Mouse (Mus musculus): ENCODE results near the gene Itsn2. TPM values are rescaled to one million over a fixed set of nuclear protein-coding genes. Genes with fewer than 3 reads are reported as not detected.

Gene Itsn2
- polyA plus RNA-seq, 1 experiment from 2014 or later: 20.6 TPM

- 81% methylated on average over 4 of the region's 4 CpGs for WGBS
- DNase-seq (ENCODE audit: low spot score): no peak
Observed at GRCm38 (mm10) chr12:4708296-4708695, 115.9 kb downstream of the Itsn2 start.

GRCm38 (mm10) chr12:4708881-4709604, 116.6 kb downstream of the Itsn2 start:
- no peak overlapping the region for H3K4me2 ChIP-seq (replicated peaks; ENCODE audit: low read depth, low read length)
- no peaks in the 10 kb centered on the region for H3K4me1 ChIP-seq (replicated peaks; ENCODE audit: control insufficient read depth, insufficient read depth, low read length)
- 79% methylated on average over 8 of the region's 8 CpGs for WGBS
- H3K9me3 ChIP-seq (ENCODE audit: control insufficient read depth, low read length): no peaks in the 10 kb centered on the region
- H3K4me3 ChIP-seq (ENCODE audit: low read depth, low read length): no peak overlapping the region
- no peak overlapping the region for H3K9ac ChIP-seq (ENCODE audit: low read depth, low read length)
- ATAC-seq (ENCODE audit: low FRiP score) (peak; percentile 38; the same call in 1 of the 2 replicates), DNase-seq (ENCODE audit: low spot score) (peak; percentile 15)
- H3K27ac ChIP-seq (ENCODE audit: low read depth, low read length): no peak overlapping the region
- no peaks in the 10 kb centered on the region for H3K27me3 ChIP-seq (ENCODE audit: control insufficient read depth, insufficient read depth, low read length)
- no peaks in the 10 kb centered on the region for H3K36me3 ChIP-seq (ENCODE audit: control insufficient read depth, insufficient read depth, low read length)

More at GRCm38 (mm10) chr12:4708296-4708695, 115.9 kb downstream of the Itsn2 start:
- Histone ChIP-seq H3K4me2 (replicated peaks; ENCODE audit: low read depth, low read length) (no peak overlapping the region), H3K36me3 (ENCODE audit: control insufficient read depth, insufficient read depth, low read length) (no peaks in the 10 kb centered on the region), H3K4me3 (ENCODE audit: low read depth, low read length) (no peak overlapping the region), H3K27me3 (ENCODE audit: control insufficient read depth, insufficient read depth, low read length) (no peaks in the 10 kb centered on the region), H3K9ac (ENCODE audit: low read depth, low read length) (no peak overlapping the region), H3K4me1 (replicated peaks; ENCODE audit: control insufficient read depth, insufficient read depth, low read length) (no peaks in the 10 kb centered on the region), H3K27ac (ENCODE audit: low read depth, low read length) (no peak overlapping the region), H3K9me3 (ENCODE audit: control insufficient read depth, low read length) (no peaks in the 10 kb centered on the region)
- no peak for ATAC-seq (ENCODE audit: low FRiP score)

- H3K4me1 ChIP-seq (replicated peaks; ENCODE audit: control insufficient read depth, insufficient read depth, low read length): no peaks in the 10 kb centered on the region
- H3K36me3 ChIP-seq (ENCODE audit: control insufficient read depth, insufficient read depth, low read length): no peaks in the 10 kb centered on the region
- ATAC-seq (ENCODE audit: low FRiP score) (no peak), DNase-seq (ENCODE audit: low spot score) (no peak)
- H3K4me2 ChIP-seq (replicated peaks; ENCODE audit: low read depth, low read length): no peak overlapping the region
- no peak overlapping the region for H3K27ac ChIP-seq (ENCODE audit: low read depth, low read length)
- H3K4me3 ChIP-seq (ENCODE audit: low read depth, low read length): no peak overlapping the region
- WGBS: 84% methylated on average over 7 of the region's 7 CpGs
- no peak overlapping the region for H3K9ac ChIP-seq (ENCODE audit: low read depth, low read length)
- H3K9me3 ChIP-seq (ENCODE audit: control insufficient read depth, low read length): no peaks in the 10 kb centered on the region
- no peaks in the 10 kb centered on the region for H3K27me3 ChIP-seq (ENCODE audit: control insufficient read depth, insufficient read depth, low read length)
Observed at GRCm38 (mm10) chr12:4709926-4710325, 117.5 kb downstream of the Itsn2 start.

- Histone ChIP-seq H3K4me1 (replicated peaks; ENCODE audit: control insufficient read depth, insufficient read depth, low read length) (no peaks in the 10 kb centered on the region), H3K36me3 (ENCODE audit: control insufficient read depth, insufficient read depth, low read length) (no peaks in the 10 kb centered on the region), H3K9me3 (ENCODE audit: control insufficient read depth, low read length) (no peaks in the 10 kb centered on the region), H3K27me3 (ENCODE audit: control insufficient read depth, insufficient read depth, low read length) (no peaks in the 10 kb centered on the region), H3K4me3 (ENCODE audit: low read depth, low read length) (no peak overlapping the region), H3K27ac (ENCODE audit: low read depth, low read length) (no peak overlapping the region), H3K4me2 (replicated peaks; ENCODE audit: low read depth, low read length) (no peak overlapping the region), H3K9ac (ENCODE audit: low read depth, low read length) (no peak overlapping the region)
- ATAC-seq (ENCODE audit: low FRiP score) (no peak), DNase-seq (ENCODE audit: low spot score) (no peak)
- 92% methylated on average over 4 of the region's 4 CpGs for WGBS
Observed at GRCm38 (mm10) chr12:4713361-4713760, 120.9 kb downstream of the Itsn2 start.

- H3K27me3 ChIP-seq (ENCODE audit: control insufficient read depth, insufficient read depth, low read length): no peaks in the 10 kb centered on the region
- no peak for DNase-seq (ENCODE audit: low spot score)
- no peaks in the 10 kb centered on the region for H3K9me3 ChIP-seq (ENCODE audit: control insufficient read depth, low read length)
- H3K9ac ChIP-seq (ENCODE audit: low read depth, low read length): no peak overlapping the region
- ATAC-seq (ENCODE audit: low FRiP score): no peak
- no peak overlapping the region for H3K4me2 ChIP-seq (replicated peaks; ENCODE audit: low read depth, low read length)
- no peak overlapping the region for H3K4me3 ChIP-seq (ENCODE audit: low read depth, low read length)
- WGBS: 80% methylated on average over 10 of the region's 10 CpGs
- H3K27ac ChIP-seq (ENCODE audit: low read depth, low read length): no peak overlapping the region
- H3K36me3 ChIP-seq (ENCODE audit: control insufficient read depth, insufficient read depth, low read length): no peaks in the 10 kb centered on the region
- H3K4me1 ChIP-seq (replicated peaks; ENCODE audit: control insufficient read depth, insufficient read depth, low read length): no peaks in the 10 kb centered on the region
Observed at GRCm38 (mm10) chr12:4715606-4716005, 123.2 kb downstream of the Itsn2 start.

- H3K27me3 ChIP-seq (ENCODE audit: control insufficient read depth, insufficient read depth, low read length): no peaks in the 10 kb centered on the region
- DNase-seq (ENCODE audit: low spot score): peak; percentile 48
- H3K9ac ChIP-seq (ENCODE audit: low read depth, low read length): no peak overlapping the region
- H3K27ac ChIP-seq (ENCODE audit: low read depth, low read length): no peak overlapping the region
- ATAC-seq (ENCODE audit: low FRiP score): peak; percentile 75; the same call in 1 of the 2 replicates
- no peaks in the 10 kb centered on the region for H3K36me3 ChIP-seq (ENCODE audit: control insufficient read depth, insufficient read depth, low read length)
- no peaks in the 10 kb centered on the region for H3K4me1 ChIP-seq (replicated peaks; ENCODE audit: control insufficient read depth, insufficient read depth, low read length)
- no peak overlapping the region for H3K4me3 ChIP-seq (ENCODE audit: low read depth, low read length)
- H3K9me3 ChIP-seq (ENCODE audit: control insufficient read depth, low read length): no peaks in the 10 kb centered on the region
- H3K4me2 ChIP-seq (replicated peaks; ENCODE audit: low read depth, low read length): no peak overlapping the region
- 8% methylated on average over 7 of the region's 7 CpGs for WGBS
Observed at GRCm38 (mm10) chr12:4717417-4717816, 125.0 kb downstream of the Itsn2 start.

GRCm38 (mm10) chr12:4719066-4719761, 126.8 kb downstream of the Itsn2 start:
- no peaks in the 10 kb centered on the region for H3K36me3 ChIP-seq (ENCODE audit: control insufficient read depth, insufficient read depth, low read length)
- 87% methylated on average over 13 of the region's 13 CpGs for WGBS
- H3K27ac ChIP-seq (ENCODE audit: low read depth, low read length): no peak overlapping the region

GRCm38 (mm10) chr12:4719762-4720754, 127.6 kb downstream of the Itsn2 start:
- Histone ChIP-seq H3K27ac (ENCODE audit: low read depth, low read length) (no peak overlapping the region), H3K4me3 (ENCODE audit: low read depth, low read length) (no peak overlapping the region), H3K9ac (ENCODE audit: low read depth, low read length) (no peak overlapping the region), H3K9me3 (ENCODE audit: control insufficient read depth, low read length) (no peaks in the 10 kb centered on the region), H3K36me3 (ENCODE audit: control insufficient read depth, insufficient read depth, low read length) (no peaks in the 10 kb centered on the region), H3K4me2 (replicated peaks; ENCODE audit: low read depth, low read length) (no peak overlapping the region), H3K4me1 (replicated peaks; ENCODE audit: control insufficient read depth, insufficient read depth, low read length) (no peaks in the 10 kb centered on the region), H3K27me3 (ENCODE audit: control insufficient read depth, insufficient read depth, low read length) (no peaks in the 10 kb centered on the region)
- DNase-seq (ENCODE audit: low spot score): no peak
- ATAC-seq (ENCODE audit: low FRiP score): no peak
- 79% methylated on average over 17 of the region's 17 CpGs for WGBS

More at GRCm38 (mm10) chr12:4719066-4719761, 126.8 kb downstream of the Itsn2 start:
- Histone ChIP-seq H3K9me3 (ENCODE audit: control insufficient read depth, low read length) (no peaks in the 10 kb centered on the region), H3K27me3 (ENCODE audit: control insufficient read depth, insufficient read depth, low read length) (no peaks in the 10 kb centered on the region), H3K4me3 (ENCODE audit: low read depth, low read length) (no peak overlapping the region), H3K4me1 (replicated peaks; ENCODE audit: control insufficient read depth, insufficient read depth, low read length) (no peaks in the 10 kb centered on the region), H3K9ac (ENCODE audit: low read depth, low read length) (no peak overlapping the region), H3K4me2 (replicated peaks; ENCODE audit: low read depth, low read length) (no peak overlapping the region)
- DNase-seq (ENCODE audit: low spot score) (no peak), ATAC-seq (ENCODE audit: low FRiP score) (no peak)
